Mouse (Mus musculus) liver, embryonic 13.5 days (tissue): ENCODE data around the gene Ablim1. TPM values are rescaled to one million over a fixed set of nuclear protein-coding genes. Genes with fewer than 3 reads are reported as not detected.

ENCODE experiments used
- ATAC-seq: fragments of 200-750 bp; cut with Nextera tagmentation; 2 replicates; pipeline ENCODE4 v1.8.0; 2017; ENCODE audit warnings: low read depth, mild to moderate bottlenecking, moderate number of reproducible peaks, moderate library complexity
- DNase-seq: peaks from one replicate; pipeline ENCODE4 v3.0.0; 2022
- H3K27ac ChIP-seq: fragments of 300-500 bp; sonication (generic); 2 replicates; pipeline ENCODE4 v1.5.1; 2015; ENCODE audit warnings: moderate library complexity, mild to moderate bottlenecking, inconsistent platforms
- H3K27me3 ChIP-seq: fragments of 300-500 bp; sonication (generic); 2 replicates; pipeline ENCODE4 v1.6.1; 2015; ENCODE audit warnings: mild to moderate bottlenecking, inconsistent platforms
- H3K36me3 ChIP-seq: fragments of 300-500 bp; sonication (generic); 2 replicates; pipeline ENCODE4 v1.6.1; 2015; ENCODE audit warnings: mild to moderate bottlenecking, inconsistent platforms
- H3K4me1 ChIP-seq: fragments of 300-500 bp; sonication (generic); replicated peaks from 2 replicates; pipeline ENCODE4 v1.6.1; 2015; ENCODE audit warnings: inconsistent platforms
- H3K4me2 ChIP-seq: fragments of 300-500 bp; sonication (generic); 2 replicates; pipeline ENCODE4 v1.6.1; 2015; ENCODE audit warnings: inconsistent platforms, mild to moderate bottlenecking, moderate library complexity
- H3K4me3 ChIP-seq: fragments of 300-500 bp; sonication (generic); replicated peaks from 2 replicates; pipeline ENCODE4 v1.5.1; 2015; ENCODE audit warnings: mild to moderate bottlenecking, inconsistent platforms
- H3K9ac ChIP-seq: fragments of 300-500 bp; sonication (generic); 2 replicates; pipeline ENCODE4 v1.6.1; 2015; ENCODE audit warnings: mild to moderate bottlenecking, inconsistent platforms
- H3K9me3 ChIP-seq: fragments of 300-500 bp; sonication (generic); replicated peaks from 2 replicates; pipeline ENCODE4 v1.6.1; 2016; ENCODE audit warnings: inconsistent platforms
- WGBS: fragments of 180-500 bp; shearing (Covaris S2); methylation state at CpG from one replicate; pipeline ENCODE4 v1.1.7; 2015; ENCODE audit not compliant: insufficient replicate concordance; 5-methylcytosine and 5-hydroxymethylcytosine counted together
- polyA plus RNA-seq: library from polyadenylated mRNA; unstranded; fragments of >200 nt; fragmentation: Nextera tagmentation; extraction: Ambion mirVana; gene quantifications from 2 replicates; pipeline ENCODE4 v1.2.1, GENCODE M21; 2015

Gene Ablim1
- polyA plus RNA-seq, 1 experiment from 2014 or later, result 4.8 TPM

- Histone ChIP-seq H3K4me3 (no peak overlapping the region), H3K4me2 (no peak overlapping the region), H3K4me1 (peaks cover 39% of the 10 kb centered on the region), H3K9ac (no peak overlapping the region), H3K27ac (no peak overlapping the region), H3K9me3 (no peaks in the 10 kb centered on the region), H3K27me3 (no peaks in the 10 kb centered on the region), H3K36me3 (no peaks in the 10 kb centered on the region)
- DNase-seq, result no peak
- ATAC-seq, result no peak
- 51% methylated on average over 8 of the region's 8 CpGs for WGBS
Observed at GRCm38 (mm10) chr19:57112231-57112815, 202.4 kb downstream of the Ablim1 start.

- H3K4me2 ChIP-seq, result no peak overlapping the region
- no peaks in the 10 kb centered on the region for H3K27me3 ChIP-seq
- DNase-seq (no peak), ATAC-seq (no peak)
- no peaks in the 10 kb centered on the region for H3K9me3 ChIP-seq
- no peak overlapping the region for H3K4me3 ChIP-seq
- WGBS, result 55% methylated on average over 6 of the region's 6 CpGs
- no peak overlapping the region for H3K9ac ChIP-seq
- H3K36me3 ChIP-seq, result no peaks in the 10 kb centered on the region
- H3K4me1 ChIP-seq, result peaks cover 29% of the 10 kb centered on the region
- H3K27ac ChIP-seq, result no peak overlapping the region
Observed at GRCm38 (mm10) chr19:57111301-57111700, 203.4 kb downstream of the Ablim1 start.

- Histone ChIP-seq H3K4me3 (no peak overlapping the region), H3K4me1 (peaks cover 14% of the 10 kb centered on the region), H3K9ac (no peak overlapping the region), H3K27ac (no peak overlapping the region), H3K9me3 (no peaks in the 10 kb centered on the region), H3K36me3 (no peaks in the 10 kb centered on the region), H3K27me3 (no peaks in the 10 kb centered on the region), H3K4me2 (no peak overlapping the region)
- WGBS, result 61% methylated on average over 7 of the region's 7 CpGs
- ATAC-seq (no peak), DNase-seq (no peak)
Observed at GRCm38 (mm10) chr19:57109620-57110019, 205.1 kb downstream of the Ablim1 start.

GRCm38 (mm10) chr19:57106513-57106912 lies 208.2 kb downstream of the Ablim1 start:
- Histone ChIP-seq H3K9ac (no peak overlapping the region), H3K36me3 (no peaks in the 10 kb centered on the region), H3K27ac (no peak overlapping the region), H3K27me3 (no peaks in the 10 kb centered on the region), H3K4me3 (no peak overlapping the region), H3K4me1 (peaks cover 15% of the 10 kb centered on the region; the same call in 1 of the 2 replicates), H3K4me2 (no peak overlapping the region), H3K9me3 (no peaks in the 10 kb centered on the region)
- 75% methylated on average over 6 of the region's 6 CpGs for WGBS
- no peak for DNase-seq
- ATAC-seq, result no peak

- Histone ChIP-seq H3K4me1 (peaks cover 12% of the 10 kb centered on the region; the same call in 1 of the 2 replicates), H3K9me3 (no peaks in the 10 kb centered on the region), H3K4me2 (no peak overlapping the region), H3K27ac (no peak overlapping the region), H3K27me3 (no peaks in the 10 kb centered on the region), H3K4me3 (no peak overlapping the region), H3K36me3 (no peaks in the 10 kb centered on the region), H3K9ac (no peak overlapping the region)
- ATAC-seq, result no peak
- no peak for DNase-seq
- 73% methylated on average over 3 of the region's 3 CpGs for WGBS
Observed at GRCm38 (mm10) chr19:57106031-57106430, 208.7 kb downstream of the Ablim1 start.

- H3K4me2 ChIP-seq, result no peak overlapping the region
- no peak overlapping the region for H3K27ac ChIP-seq
- no peak overlapping the region for H3K4me3 ChIP-seq
- H3K9ac ChIP-seq, result no peak overlapping the region
- no peaks in the 10 kb centered on the region for H3K9me3 ChIP-seq
- ATAC-seq (no peak), DNase-seq (no peak)
- peaks cover 12% of the 10 kb centered on the region; the same call in 1 of the 2 replicates for H3K4me1 ChIP-seq
- no peaks in the 10 kb centered on the region for H3K36me3 ChIP-seq
- WGBS, result 71% methylated on average over 6 of the region's 6 CpGs
- H3K27me3 ChIP-seq, result no peaks in the 10 kb centered on the region
Observed at GRCm38 (mm10) chr19:57105156-57105555, 209.6 kb downstream of the Ablim1 start.

- ATAC-seq (no peak), DNase-seq (no peak)
- Histone ChIP-seq H3K9me3 (no peaks in the 10 kb centered on the region), H3K36me3 (no peaks in the 10 kb centered on the region), H3K27ac (peak overlapping the region; percentile 47; the same call in 1 of the 2 replicates), H3K4me2 (no peak overlapping the region), H3K4me1 (peaks cover 10% of the 10 kb centered on the region; the same call in 1 of the 2 replicates), H3K27me3 (no peaks in the 10 kb centered on the region), H3K4me3 (no peak overlapping the region), H3K9ac (no peak overlapping the region)
- WGBS, result 18% methylated on average over 5 of the region's 5 CpGs
Observed at GRCm38 (mm10) chr19:57104171-57104748, 210.5 kb downstream of the Ablim1 start.

- 69% methylated on average over 4 of the region's 4 CpGs for WGBS
- H3K36me3 ChIP-seq, result no peaks in the 10 kb centered on the region
- peak overlapping the region; percentile 47; the same call in 1 of the 2 replicates for H3K27ac ChIP-seq
- no peak overlapping the region for H3K4me3 ChIP-seq
- DNase-seq, result no peak
- no peaks in the 10 kb centered on the region for H3K9me3 ChIP-seq
- H3K27me3 ChIP-seq, result no peaks in the 10 kb centered on the region
- peaks cover 10% of the 10 kb centered on the region; the same call in 1 of the 2 replicates for H3K4me1 ChIP-seq
- ATAC-seq, result no peak
- H3K4me2 ChIP-seq, result no peak overlapping the region
- no peak overlapping the region for H3K9ac ChIP-seq
Observed at GRCm38 (mm10) chr19:57103360-57103958, 211.3 kb downstream of the Ablim1 start.

- ATAC-seq (no peak), DNase-seq (no peak)
- Histone ChIP-seq H3K27me3 (no peaks in the 10 kb centered on the region), H3K4me3 (no peak overlapping the region), H3K27ac (no peak overlapping the region), H3K36me3 (no peaks in the 10 kb centered on the region), H3K4me2 (no peak overlapping the region), H3K9ac (no peak overlapping the region), H3K9me3 (no peaks in the 10 kb centered on the region), H3K4me1 (peaks cover 14% of the 10 kb centered on the region)
- 73% methylated on average over 7 of the region's 7 CpGs for WGBS
Observed at GRCm38 (mm10) chr19:57101986-57102385, 212.7 kb downstream of the Ablim1 start.

- no peak overlapping the region for H3K4me3 ChIP-seq
- H3K4me1 ChIP-seq, result peaks cover 14% of the 10 kb centered on the region
- H3K27ac ChIP-seq, result no peak overlapping the region
- DNase-seq, result no peak
- no peak overlapping the region for H3K4me2 ChIP-seq
- ATAC-seq, result no peak
- H3K9me3 ChIP-seq, result no peaks in the 10 kb centered on the region
- no peak overlapping the region for H3K9ac ChIP-seq
- 78% methylated on average over 11 of the region's 11 CpGs for WGBS
- H3K27me3 ChIP-seq, result no peaks in the 10 kb centered on the region
- H3K36me3 ChIP-seq, result no peaks in the 10 kb centered on the region
Observed at GRCm38 (mm10) chr19:57100753-57101446, 213.8 kb downstream of the Ablim1 start.

- Histone ChIP-seq H3K4me2 (no peak overlapping the region), H3K4me1 (peaks cover 14% of the 10 kb centered on the region), H3K4me3 (no peak overlapping the region), H3K9me3 (no peaks in the 10 kb centered on the region), H3K27ac (no peak overlapping the region), H3K9ac (no peak overlapping the region), H3K27me3 (no peaks in the 10 kb centered on the region), H3K36me3 (no peaks in the 10 kb centered on the region)
- WGBS, result 56% methylated on average over 9 of the region's 9 CpGs
- DNase-seq (no peak), ATAC-seq (no peak)
Observed at GRCm38 (mm10) chr19:57099986-57100385, 214.7 kb downstream of the Ablim1 start.
